19 mouse cellular contexts compared by ENCODE assay signal in the genomic region with DNA sequence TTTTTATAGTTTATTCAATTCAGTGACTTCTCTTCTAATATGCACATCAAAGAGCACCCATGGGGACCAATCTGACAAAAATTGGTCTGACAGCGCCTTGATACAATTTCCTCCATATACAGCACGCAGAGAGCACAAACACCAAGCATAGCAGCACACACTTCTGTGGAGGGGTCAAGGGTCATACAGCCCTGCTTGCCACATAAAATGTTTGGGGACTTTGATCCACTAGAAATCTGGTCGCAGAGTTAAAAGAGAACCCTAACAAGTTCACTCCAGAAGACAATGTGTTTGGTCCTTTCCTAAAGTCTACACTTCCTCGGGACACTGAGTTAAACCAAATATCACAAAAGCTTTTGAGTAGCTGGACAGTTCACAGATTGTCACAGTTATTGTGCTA. TPM values are rescaled to one million over a fixed set of nuclear protein-coding genes. Genes with fewer than 3 reads are reported as not detected.
DNase-seq lines count a peak whose midpoint lies in the region; ATAC-seq lines count a peak whose summit lies in the region.
"Had no signal": no experiment of that assay in that cellular context is flagged by ENCODE, and none has a peak within 500 bp of the region (broad histone marks: within the 10 kb centered on the region; RNA-seq: fewer than 3 reads in every experiment).

No protein-coding gene starts in this region.

- H3K4me2 ChIP-seq in kidney, embryonic 14.5 days (replicated peaks; ENCODE audit: low read depth, low read length): no peak overlapping the region
- no peak overlapping the region for H3K4me2 ChIP-seq in kidney, embryonic 16.5 days (replicated peaks; ENCODE audit: low read depth, low read length)
- H3K4me2 ChIP-seq in midbrain, embryonic 14.5 days (ENCODE audit: low read length): no peak overlapping the region
- H3K4me2 ChIP-seq: embryonic facial prominence, embryonic 15.5 days; heart, embryonic 13.5 days had no signal

- H3K4me1 ChIP-seq in kidney, embryonic 14.5 days (ENCODE audit: control insufficient read depth, insufficient read depth, low read length): no peaks in the 10 kb centered on the region
- H3K4me1 ChIP-seq in kidney, embryonic 16.5 days (ENCODE audit: insufficient read depth, low read length): peaks cover 5% of the 10 kb centered on the region; the same call in 1 of the 2 replicates
- peaks cover 11% of the 10 kb centered on the region; the same call in 1 of the 2 replicates for H3K4me1 ChIP-seq in midbrain, embryonic 14.5 days (ENCODE audit: control insufficient read depth, insufficient read depth, low read length)
- peaks cover 5% of the 10 kb centered on the region for H3K4me1 ChIP-seq in midbrain, embryonic 10.5 days

- WGBS in kidney, embryonic 14.5 days: 73% methylated on average over 4 of the region's 4 CpGs
- WGBS in kidney, embryonic 16.5 days: 81% methylated on average over 4 of the region's 4 CpGs
- WGBS in midbrain, embryonic 14.5 days: 71% methylated on average over 4 of the region's 4 CpGs
- 78% methylated on average over 4 of the region's 4 CpGs for WGBS in midbrain, embryonic 10.5 days

- no peak overlapping the region for H3K27ac ChIP-seq in kidney, embryonic 14.5 days (ENCODE audit: low read depth, low read length)
- no peak overlapping the region for H3K27ac ChIP-seq in kidney, embryonic 16.5 days (ENCODE audit: low read length)
- no peak overlapping the region for H3K27ac ChIP-seq in midbrain, embryonic 14.5 days (replicated peaks; ENCODE audit: low read depth, low read length)
- H3K27ac ChIP-seq in midbrain, embryonic 10.5 days (replicated peaks): no peak overlapping the region
- H3K27ac ChIP-seq: embryonic facial prominence, embryonic 15.5 days; forebrain, embryonic 10.5 days; gastrocnemius, adult 2 months; heart, embryonic 13.5 days had no signal

- peak; percentile 20 for DNase-seq in kidney, adult 11 months
- peak; percentile 10 for DNase-seq in kidney, postnatal 10 days
- peak; percentile 1 for DNase-seq in midbrain, embryonic 14.5 days
- DNase-seq in midbrain, embryonic 10.5 days (ENCODE audit: low spot score): no peak
- no peak for DNase-seq in lung, postnatal 4 days
- DNase-seq: adrenal gland, postnatal 10 days; embryo, embryonic 11 days; gastrocnemius, adult 2 months; gastrocnemius, postnatal 36 days; heart, adult 11 months; heart, postnatal 36 days had no signal

- H3K36me3 ChIP-seq in kidney, embryonic 14.5 days (ENCODE audit: control insufficient read depth, insufficient read depth, low read length): no peaks in the 10 kb centered on the region
- no peaks in the 10 kb centered on the region for H3K36me3 ChIP-seq in kidney, embryonic 16.5 days (ENCODE audit: insufficient read depth, low read length)
- H3K36me3 ChIP-seq in midbrain, embryonic 14.5 days (ENCODE audit: control insufficient read depth, insufficient read depth, low read length): no peaks in the 10 kb centered on the region
- no peaks in the 10 kb centered on the region for H3K36me3 ChIP-seq in midbrain, embryonic 10.5 days
- H3K36me3 ChIP-seq: embryonic facial prominence, embryonic 15.5 days had no signal

- H3K27me3 ChIP-seq in kidney, embryonic 14.5 days (ENCODE audit: control insufficient read depth, insufficient read depth, low read length): no peaks in the 10 kb centered on the region
- no peaks in the 10 kb centered on the region for H3K27me3 ChIP-seq in kidney, embryonic 16.5 days (ENCODE audit: insufficient read depth, low read length)
- no peaks in the 10 kb centered on the region for H3K27me3 ChIP-seq in midbrain, embryonic 14.5 days (ENCODE audit: control insufficient read depth, insufficient read depth, low read length)
- peaks cover under 1% of the 10 kb centered on the region; the same call in 1 of the 2 replicates for H3K27me3 ChIP-seq in midbrain, embryonic 10.5 days (ENCODE audit: low read depth, poor library complexity, severe bottlenecking)
- H3K27me3 ChIP-seq: embryonic facial prominence, embryonic 15.5 days had no signal

- no peaks in the 10 kb centered on the region for H3K9me3 ChIP-seq in kidney, embryonic 14.5 days (ENCODE audit: control insufficient read depth, low read length)
- H3K9me3 ChIP-seq in kidney, embryonic 16.5 days (ENCODE audit: low read length): no peaks in the 10 kb centered on the region
- H3K9me3 ChIP-seq in midbrain, embryonic 14.5 days (ENCODE audit: control insufficient read depth, low read length): no peaks in the 10 kb centered on the region
- no peaks in the 10 kb centered on the region for H3K9me3 ChIP-seq in midbrain, embryonic 10.5 days (replicated peaks)
- H3K9me3 ChIP-seq: embryonic facial prominence, embryonic 15.5 days; forebrain, embryonic 10.5 days; heart, embryonic 13.5 days had no signal

- ATAC-seq in kidney, embryonic 14.5 days (ENCODE audit: low FRiP score, low TSS enrichment): no peak
- ATAC-seq in kidney, embryonic 16.5 days (ENCODE audit: low FRiP score, low TSS enrichment): no peak
- ATAC-seq in midbrain, embryonic 14.5 days (ENCODE audit: low FRiP score, low TSS enrichment): no peak
- ATAC-seq: forebrain, embryonic 14.5 days had no signal

- H3K4me3 ChIP-seq in kidney, embryonic 14.5 days (ENCODE audit: low read length): no peak overlapping the region
- no peak overlapping the region for H3K4me3 ChIP-seq in kidney, embryonic 16.5 days (ENCODE audit: low read length)
- no peak overlapping the region for H3K4me3 ChIP-seq in midbrain, embryonic 14.5 days (replicated peaks; ENCODE audit: low read depth, low read length)
- no peak overlapping the region for H3K4me3 ChIP-seq in midbrain, embryonic 10.5 days
- H3K4me3 ChIP-seq: embryonic facial prominence, embryonic 15.5 days; erythroblast, embryonic 14.5 days; forebrain, embryonic 10.5 days; gastrocnemius, adult 2 months; heart, embryonic 13.5 days had no signal

- H3K9ac ChIP-seq in kidney, embryonic 14.5 days (ENCODE audit: low read depth, low read length): no peak overlapping the region
- H3K9ac ChIP-seq in kidney, embryonic 16.5 days (replicated peaks; ENCODE audit: low read length): no peak overlapping the region
- H3K9ac ChIP-seq in midbrain, embryonic 14.5 days (replicated peaks; ENCODE audit: low read length): no peak overlapping the region
- H3K9ac ChIP-seq: embryonic facial prominence, embryonic 15.5 days; heart, embryonic 13.5 days had no signal

RNA-seq across cellular contexts. Expression of gene Zdhhc9, which starts 5.7 kb away (rescaled TPM):
- polyA plus RNA-seq in kidney, embryonic 14.5 days (2014; fragmentation: Nextera tagmentation; extraction: Ambion mirVana): 5.2 and 5.3 TPM in 2 replicates
- polyA plus RNA-seq in kidney, embryonic 16.5 days (2015; fragmentation: Nextera tagmentation; extraction: Ambion mirVana): 4.2 and 4.8 TPM in 2 replicates
- polyA plus RNA-seq in midbrain, embryonic 14.5 days (2014; fragmentation: Nextera tagmentation; extraction: Ambion mirVana): 7.8 and 12.5 TPM in 2 replicates
- polyA plus RNA-seq in midbrain, embryonic 10.5 days (2016; fragmentation: Nextera tagmentation; extraction: Ambion mirVana): 2.2 and 3.4 TPM in 2 replicates

RNA-seq across cellular contexts. Expression of gene Utp14a, which starts 53.7 kb away (rescaled TPM):
- polyA plus RNA-seq in kidney, embryonic 14.5 days (2014; fragmentation: Nextera tagmentation; extraction: Ambion mirVana): 20.3 and 21.9 TPM in 2 replicates
- polyA plus RNA-seq in kidney, embryonic 16.5 days (2015; fragmentation: Nextera tagmentation; extraction: Ambion mirVana): 15.6 and 17.8 TPM in 2 replicates
- polyA plus RNA-seq in midbrain, embryonic 14.5 days (2014; fragmentation: Nextera tagmentation; extraction: Ambion mirVana): 14.3 and 16.6 TPM in 2 replicates
- 19.7 and 22.8 TPM in 2 replicates for polyA plus RNA-seq in midbrain, embryonic 10.5 days (2016; fragmentation: Nextera tagmentation; extraction: Ambion mirVana)

RNA-seq across cellular contexts. Expression of gene Sash3, which starts 56.8 kb away (rescaled TPM):
- 1.2 and 1.4 TPM in 2 replicates for polyA plus RNA-seq in kidney, embryonic 14.5 days (2014; fragmentation: Nextera tagmentation; extraction: Ambion mirVana)
- polyA plus RNA-seq in kidney, embryonic 16.5 days (2015; fragmentation: Nextera tagmentation; extraction: Ambion mirVana): 1.7 and 2.0 TPM in 2 replicates
- polyA plus RNA-seq in midbrain, embryonic 14.5 days (2014; fragmentation: Nextera tagmentation; extraction: Ambion mirVana): 0.39 and 1.2 TPM in 2 replicates
- polyA plus RNA-seq in midbrain, embryonic 10.5 days (2016; fragmentation: Nextera tagmentation; extraction: Ambion mirVana): 1.3 and 1.5 TPM in 2 replicates
- polyA plus RNA-seq: C2C12 had no signal

Comparison
In these comparisons a context has a peak if more than half of its experiments do, and no peak if none do; other contexts are left out.
1. DNase-seq: peak in kidney, adult 11 months (single experiment), kidney, postnatal 10 days (single experiment) and midbrain, embryonic 14.5 days (single experiment); none in midbrain, embryonic 10.5 days (single experiment) and lung, postnatal 4 days (0 of 2).